Mouse (Mus musculus): ENCODE results near the gene Gm49027. TPM values are rescaled to one million over a fixed set of nuclear protein-coding genes. Genes with fewer than 3 reads are reported as not detected.

Gm49027 gene
- polyA plus RNA-seq (2012; rRNA removed): 2.4 and 2.9 TPM in 2 replicates

DNA sequence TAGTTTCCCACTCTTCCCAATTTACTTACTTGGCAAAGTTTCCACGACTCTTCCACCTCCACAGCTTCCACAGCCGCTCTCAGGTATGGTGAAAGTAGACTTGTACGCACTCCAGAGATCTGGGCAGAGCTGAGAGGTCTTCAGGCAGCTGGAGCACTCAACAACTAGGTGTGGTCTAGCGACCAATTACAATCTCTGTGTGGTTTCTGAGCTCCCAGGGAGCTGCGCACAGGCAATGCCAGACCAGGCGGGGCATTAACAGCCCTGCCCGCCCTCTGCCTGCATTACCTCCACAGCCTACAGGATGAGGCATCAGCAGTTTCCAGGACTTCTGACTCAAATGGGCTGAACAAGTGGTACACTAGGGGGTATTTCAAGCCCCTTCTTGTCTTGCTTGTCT is at the start of gene Gm49027:
TSS of gene Gm49027 (minus strand) at position 208 of the 400 bp plus-strand sequence.
- Histone ChIP-seq H3K27me3 (ENCODE audit: control insufficient read depth, insufficient read depth, low read length) (no peaks in the 10 kb centered on the region), H3K4me1 (ENCODE audit: control insufficient read depth, insufficient read depth, insufficient read length) (peaks cover 4% of the 10 kb centered on the region), H3K36me3 (ENCODE audit: control insufficient read depth, insufficient read depth, low read length) (peaks cover 7% of the 10 kb centered on the region), H3K4me3 (ENCODE audit: extremely low read depth, insufficient read depth, insufficient read length) (peak within 1 kb of the TSS; percentile 98), H3K27ac (ENCODE audit: insufficient read depth, low read length) (no peak within 1 kb of the TSS)
- no peak for DNase-seq (ENCODE audit: low read depth in 1 of 2, low spot score in 2 of 2)
- no peak for TF ChIP-seq POLR2A (IDR thresholded peaks at IDR 0.05; ENCODE audit: low read depth, low read length)
- WGBS: 89% methylated on average over 7 of the region's 7 CpGs

DNA sequence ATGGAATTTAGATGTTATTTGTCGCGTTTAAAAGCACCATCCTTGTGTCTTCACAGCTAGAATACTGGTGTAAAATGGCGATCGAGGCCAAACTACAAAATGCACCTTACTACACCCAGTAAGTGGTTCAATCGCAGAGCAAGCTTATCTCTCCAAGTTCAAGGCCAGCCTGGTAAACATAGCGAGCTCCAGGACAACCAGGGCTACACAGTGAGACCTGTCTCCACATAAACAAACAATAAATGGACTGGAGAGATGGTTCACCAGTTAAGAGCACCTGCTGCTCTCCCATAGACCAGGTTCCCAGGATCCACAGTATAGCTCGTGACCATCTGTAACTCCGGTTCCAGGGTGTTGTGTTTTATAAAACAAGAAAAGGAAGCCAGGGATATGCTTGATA is 48.1 kb upstream of the Gm49027 start:
- no peak for DNase-seq (ENCODE audit: low read depth in 1 of 2, low spot score in 2 of 2)
- no peak for TF ChIP-seq POLR2A (IDR thresholded peaks at IDR 0.05; ENCODE audit: low read depth, low read length)
- no peak for TF ChIP-seq CTCF (IDR thresholded peaks at IDR 0.05; ENCODE audit: extremely low read depth, insufficient read depth, insufficient read length, insufficient replicate concordance)
- WGBS: 71% methylated on average over 8 of the region's 8 CpGs

DNA sequence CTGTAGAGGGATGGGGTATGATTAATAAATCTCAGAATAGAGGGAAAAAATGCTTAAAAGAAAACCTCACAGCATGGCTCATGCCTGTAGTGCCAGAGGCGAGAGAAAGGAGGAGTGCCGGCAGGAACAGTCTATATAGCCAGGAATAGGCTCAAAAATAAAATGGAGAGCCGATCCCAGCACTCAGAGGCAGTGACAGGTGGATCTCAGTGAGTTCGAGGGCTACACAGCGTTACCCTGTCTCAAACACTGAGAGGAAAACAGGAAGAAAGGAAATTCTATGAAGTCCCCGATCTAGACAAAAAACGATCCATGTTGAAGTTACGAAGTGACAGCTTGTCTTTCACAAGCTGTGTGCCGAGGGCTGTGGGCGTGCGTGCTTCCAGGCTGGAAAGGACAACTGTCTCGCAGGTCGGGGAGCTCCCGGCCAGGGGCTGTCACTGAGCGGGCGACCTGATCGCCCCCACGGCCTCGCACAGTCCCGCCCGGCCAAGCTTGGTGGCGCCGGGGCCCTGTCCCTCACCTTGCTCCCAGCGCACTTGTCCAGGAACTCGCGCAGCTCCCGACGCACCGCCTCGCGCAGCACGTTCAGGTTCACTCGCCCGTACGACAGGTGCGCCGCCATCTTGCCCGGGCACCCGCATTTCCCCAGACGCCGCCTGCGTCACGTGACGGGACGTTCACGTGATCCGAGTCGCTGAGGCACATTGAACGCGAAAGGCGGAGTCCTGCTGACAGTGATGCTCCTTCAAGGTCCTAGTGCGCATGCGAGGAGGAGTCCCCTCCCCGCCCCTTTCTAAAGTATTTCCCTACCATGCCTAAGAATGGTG is 47.3 kb upstream of the Gm49027 start, which contains the start of gene Vps33a:
TSS of gene Vps33a (minus strand) at position 682 of the 830 bp plus-strand sequence.
- under 1% methylated on average over 54 of the region's 54 CpGs for WGBS
- peak; percentile 98 for DNase-seq (ENCODE audit: low read depth in 1 of 2, low spot score in 2 of 2)

More for the DNA sequence above, 48.1 kb upstream of the Gm49027 start:
- Histone ChIP-seq H3K4me1 (ENCODE audit: control insufficient read depth, insufficient read depth, insufficient read length) (0 out of 2 replicates have a peak, but pooled peaks cover 2% of the 10 kb centered on the region), H3K4me3 (ENCODE audit: extremely low read depth, insufficient read depth, insufficient read length) (no peak overlapping the region), H3K27ac (ENCODE audit: insufficient read depth, low read length) (no peak overlapping the region), H3K27me3 (ENCODE audit: control insufficient read depth, insufficient read depth, low read length) (no peaks in the 10 kb centered on the region), H3K36me3 (ENCODE audit: control insufficient read depth, insufficient read depth, low read length) (peaks cover 9% of the 10 kb centered on the region)

DNA sequence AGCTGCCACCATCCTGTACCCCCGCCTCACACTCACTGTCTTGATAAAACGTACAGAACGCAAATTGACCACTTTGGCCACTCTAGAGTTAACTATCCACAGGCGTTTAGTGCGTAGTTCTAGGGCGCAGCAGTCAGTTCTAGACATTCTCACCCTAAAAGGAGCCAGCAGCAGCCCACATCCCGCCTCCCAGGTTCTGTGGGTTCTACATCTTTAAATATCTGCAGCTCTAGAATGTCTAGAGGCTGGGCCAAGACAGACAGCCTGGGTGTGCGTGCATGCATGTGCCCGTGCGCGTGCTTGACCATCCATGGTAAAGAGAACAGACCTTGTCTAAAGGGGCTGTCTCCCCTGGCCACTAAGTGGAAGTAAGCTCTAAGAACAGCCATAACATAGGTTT is 35.8 kb upstream of the Gm49027 start:
- no peak overlapping the region for H3K27ac ChIP-seq (ENCODE audit: insufficient read depth, low read length)
- no peaks in the 10 kb centered on the region for H3K4me1 ChIP-seq (ENCODE audit: control insufficient read depth, insufficient read depth, insufficient read length)
- H3K4me3 ChIP-seq (ENCODE audit: extremely low read depth, insufficient read depth, insufficient read length): no peak overlapping the region
- peaks cover 46% of the 10 kb centered on the region for H3K36me3 ChIP-seq (ENCODE audit: control insufficient read depth, insufficient read depth, low read length)
- DNase-seq (ENCODE audit: low read depth in 1 of 2, low spot score in 2 of 2): no peak
- 97% methylated on average over 11 of the region's 11 CpGs for WGBS
- H3K27me3 ChIP-seq (ENCODE audit: control insufficient read depth, insufficient read depth, low read length): no peaks in the 10 kb centered on the region
- no peak for TF ChIP-seq POLR2A (IDR thresholded peaks at IDR 0.05; ENCODE audit: low read depth, low read length)
- TF ChIP-seq CTCF (IDR thresholded peaks at IDR 0.05; ENCODE audit: extremely low read depth, insufficient read depth, insufficient read length, insufficient replicate concordance): no peak

More for the DNA sequence above, 47.3 kb upstream of the Gm49027 start, which contains the start of gene Vps33a:
- peak within 1 kb of the TSS; percentile 85 for H3K4me3 ChIP-seq (ENCODE audit: extremely low read depth, insufficient read depth, insufficient read length)
- H3K36me3 ChIP-seq (ENCODE audit: control insufficient read depth, insufficient read depth, low read length): peaks cover 10% of the 10 kb centered on the region
- 0 out of 2 replicates have a peak, but pooled peaks cover 2% of the 10 kb centered on the region for H3K4me1 ChIP-seq (ENCODE audit: control insufficient read depth, insufficient read depth, insufficient read length)
- TF ChIP-seq CTCF (IDR thresholded peaks at IDR 0.05; ENCODE audit: extremely low read depth, insufficient read depth, insufficient read length, insufficient replicate concordance) (no peak), POLR2A (IDR thresholded peaks at IDR 0.05; ENCODE audit: low read depth, low read length) (peak; percentile 88)
- H3K27ac ChIP-seq (ENCODE audit: insufficient read depth, low read length): peak within 1 kb of the TSS; percentile 63
- no peaks in the 10 kb centered on the region for H3K27me3 ChIP-seq (ENCODE audit: control insufficient read depth, insufficient read depth, low read length)

DNA sequence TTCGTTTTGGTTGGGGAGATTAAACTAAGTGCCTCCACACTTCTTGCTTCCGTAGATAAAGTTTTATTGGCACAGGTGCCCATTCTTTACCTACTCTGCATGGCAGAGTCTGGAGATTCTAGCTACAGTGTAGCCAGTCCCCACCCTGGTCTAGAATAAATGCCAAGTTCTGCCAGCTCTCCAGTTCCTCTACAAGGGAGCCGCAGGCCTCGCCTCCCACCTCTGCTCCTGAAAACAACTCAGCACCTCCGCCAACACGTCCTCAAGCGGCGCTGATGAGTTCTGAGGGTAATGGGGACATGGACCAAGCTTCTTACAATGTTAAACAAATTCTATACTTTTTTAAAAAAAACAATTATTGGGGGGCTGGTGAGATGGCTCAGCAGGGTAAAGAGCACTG is 34.3 kb upstream of the Gm49027 start:
- H3K36me3 ChIP-seq (ENCODE audit: control insufficient read depth, insufficient read depth, low read length): peaks cover 41% of the 10 kb centered on the region

DNA sequence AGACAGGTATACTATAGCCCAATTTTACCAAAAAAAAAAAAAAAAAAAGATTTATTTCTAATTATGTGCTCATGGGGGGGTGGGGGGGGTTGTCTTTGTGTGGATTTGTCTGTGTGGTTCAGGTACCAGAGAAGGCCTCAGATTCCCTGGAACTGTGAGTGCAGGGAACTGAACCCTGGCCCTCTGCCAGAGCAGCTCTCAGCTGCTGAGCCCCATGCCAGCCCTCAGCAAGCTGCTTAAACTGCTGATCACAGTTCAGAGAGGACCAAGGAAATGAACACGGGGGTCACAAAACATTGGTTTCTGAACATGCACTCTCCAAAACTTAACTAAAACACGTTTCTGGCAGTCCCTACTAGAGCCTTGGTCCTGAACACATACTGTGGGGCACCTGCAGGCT is 31.2 kb upstream of the Gm49027 start:
- TF ChIP-seq POLR2A (IDR thresholded peaks at IDR 0.05; ENCODE audit: low read depth, low read length) (no peak), CTCF (IDR thresholded peaks at IDR 0.05; ENCODE audit: extremely low read depth, insufficient read depth, insufficient read length, insufficient replicate concordance) (no peak)
- 79% methylated on average over 2 of the region's 2 CpGs for WGBS
- no peaks in the 10 kb centered on the region for H3K27me3 ChIP-seq (ENCODE audit: control insufficient read depth, insufficient read depth, low read length)
- H3K27ac ChIP-seq (ENCODE audit: insufficient read depth, low read length): no peak overlapping the region
- no peaks in the 10 kb centered on the region for H3K4me1 ChIP-seq (ENCODE audit: control insufficient read depth, insufficient read depth, insufficient read length)
- H3K36me3 ChIP-seq (ENCODE audit: control insufficient read depth, insufficient read depth, low read length): peaks cover 24% of the 10 kb centered on the region
- DNase-seq (ENCODE audit: low read depth in 1 of 2, low spot score in 2 of 2): no peak
- no peak overlapping the region for H3K4me3 ChIP-seq (ENCODE audit: extremely low read depth, insufficient read depth, insufficient read length)

More for the DNA sequence above, 34.3 kb upstream of the Gm49027 start:
- H3K27me3 ChIP-seq (ENCODE audit: control insufficient read depth, insufficient read depth, low read length): no peaks in the 10 kb centered on the region
- no peak overlapping the region for H3K27ac ChIP-seq (ENCODE audit: insufficient read depth, low read length)
- DNase-seq (ENCODE audit: low read depth in 1 of 2, low spot score in 2 of 2): no peak
- no peaks in the 10 kb centered on the region for H3K4me1 ChIP-seq (ENCODE audit: control insufficient read depth, insufficient read depth, insufficient read length)
- no peak overlapping the region for H3K4me3 ChIP-seq (ENCODE audit: extremely low read depth, insufficient read depth, insufficient read length)
- WGBS: 93% methylated on average over 8 of the region's 8 CpGs
- TF ChIP-seq POLR2A (IDR thresholded peaks at IDR 0.05; ENCODE audit: low read depth, low read length) (no peak), CTCF (IDR thresholded peaks at IDR 0.05; ENCODE audit: extremely low read depth, insufficient read depth, insufficient read length, insufficient replicate concordance) (no peak)

DNA sequence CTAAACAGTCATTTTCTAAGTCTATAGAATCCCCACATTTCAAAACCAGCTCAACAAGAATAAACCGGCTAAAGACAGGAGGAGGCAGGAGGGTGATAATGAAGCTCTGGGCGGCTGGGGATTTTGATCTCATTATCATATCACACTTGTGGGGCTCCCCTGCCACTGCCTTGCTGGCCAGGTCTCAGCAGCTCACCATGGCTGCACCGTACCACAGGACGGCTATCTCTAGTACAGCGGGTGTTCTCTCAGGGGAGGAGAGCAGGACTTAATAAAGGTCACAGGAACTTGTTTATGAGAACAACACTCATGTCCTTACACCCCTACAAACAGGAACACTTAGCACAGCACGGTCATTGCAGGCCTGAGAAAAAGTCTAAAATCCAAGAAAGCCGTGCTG is 30.4 kb upstream of the Gm49027 start:
- WGBS: 85% methylated on average over 7 of the region's 7 CpGs
- TF ChIP-seq CTCF (IDR thresholded peaks at IDR 0.05; ENCODE audit: extremely low read depth, insufficient read depth, insufficient read length, insufficient replicate concordance) (no peak), POLR2A (IDR thresholded peaks at IDR 0.05; ENCODE audit: low read depth, low read length) (no peak)
- H3K36me3 ChIP-seq (ENCODE audit: control insufficient read depth, insufficient read depth, low read length): peaks cover 20% of the 10 kb centered on the region
- no peak overlapping the region for H3K27ac ChIP-seq (ENCODE audit: insufficient read depth, low read length)
- no peaks in the 10 kb centered on the region for H3K4me1 ChIP-seq (ENCODE audit: control insufficient read depth, insufficient read depth, insufficient read length)
- H3K27me3 ChIP-seq (ENCODE audit: control insufficient read depth, insufficient read depth, low read length): no peaks in the 10 kb centered on the region
- no peak for DNase-seq (ENCODE audit: low read depth in 1 of 2, low spot score in 2 of 2)
- no peak overlapping the region for H3K4me3 ChIP-seq (ENCODE audit: extremely low read depth, insufficient read depth, insufficient read length)

All from spleen, adult 2 months (tissue).